Mouse (Mus musculus): ENCODE results near the gene Lin52.
"Not testable (repeated sequence)": the region's sequence is repeated elsewhere in the genome, so short reads cannot be mapped to it uniquely, and the experiment has no call there.

DNA sequence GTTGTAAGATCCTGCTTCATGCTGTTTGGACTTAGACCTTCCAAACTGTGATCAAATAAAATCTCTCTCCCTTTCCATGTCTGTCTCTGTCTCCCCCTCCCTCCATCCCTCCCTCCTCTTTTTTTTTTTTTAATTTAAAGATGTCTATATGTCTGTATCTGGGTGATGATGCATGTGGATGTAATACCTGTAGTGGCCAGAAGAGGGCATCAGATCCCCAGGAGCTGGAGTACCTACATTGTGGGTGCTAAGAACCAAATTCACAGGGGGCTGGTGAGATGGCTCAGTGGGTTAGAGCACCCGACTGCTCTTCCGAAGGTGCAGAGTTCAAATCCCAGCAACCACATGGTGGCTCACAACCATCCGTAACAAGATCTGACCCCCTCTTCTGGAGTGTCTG is 88.3 kb downstream of the Lin52 start:
- TF ChIP-seq CTCF (IDR thresholded peaks at IDR 0.05; ENCODE audit: low read depth) = peak; percentile 62
- not testable (repeated sequence) for TF ChIP-seq EP300 (optimal IDR thresholded peaks at IDR 0.05)
